Mouse (Mus musculus) thymus, adult 18-20 months (tissue): ENCODE data around the gene E130114P18Rik.

Experiments used
- DNase-seq, 2 experiments: peaks; one replicate each; pipeline ENCODE4 v3.0.0; 2022; ENCODE audit warnings: mixed read lengths in 2 of 2

The E130114P18Rik gene

DNA sequence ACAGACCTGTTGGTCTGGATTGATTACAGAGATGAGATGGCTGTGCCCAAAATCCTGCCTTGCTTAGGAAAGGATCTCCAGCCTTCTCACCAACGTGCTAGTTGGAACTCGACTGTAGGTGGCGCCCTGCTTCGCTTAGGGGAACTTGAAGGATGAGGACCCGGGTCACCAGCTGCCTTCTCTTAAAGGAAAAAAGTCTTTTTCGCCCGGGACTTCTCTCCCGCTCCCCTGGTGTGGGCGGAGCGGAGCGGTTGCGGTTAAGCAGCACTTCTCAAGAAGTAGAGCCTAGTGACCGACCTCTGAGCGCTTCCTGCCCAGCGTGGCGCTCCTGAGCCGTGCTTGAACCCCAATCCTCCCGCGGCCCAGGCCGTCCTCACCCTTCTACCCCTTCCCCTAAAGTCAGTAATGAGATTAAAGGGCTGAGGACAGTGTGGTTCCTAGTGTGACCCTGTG is 26.8 kb downstream of the E130114P18Rik start:
- peak; percentile 78 to 86 for DNase-seq

DNA sequence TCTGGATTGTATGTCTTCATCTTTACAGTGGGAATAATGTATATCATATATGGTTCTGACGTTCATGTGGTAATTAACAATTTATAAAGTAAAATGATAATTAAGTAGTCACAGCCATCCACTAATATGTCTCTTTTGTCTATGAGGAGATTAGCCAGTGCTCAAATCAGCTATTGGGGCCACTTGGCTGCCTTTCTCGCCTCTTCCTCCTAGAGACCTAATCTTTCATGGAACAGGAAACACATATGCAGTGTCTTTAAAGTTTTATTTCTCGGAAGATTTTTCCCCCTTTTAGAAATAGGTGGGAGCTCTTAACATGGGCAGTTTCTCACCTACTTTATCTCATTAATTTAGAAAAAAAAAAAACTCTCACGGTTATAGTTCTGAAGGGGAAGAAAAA is 27.5 kb downstream of the E130114P18Rik start:
- no peak for DNase-seq

- DNase-seq = no peak
Observed at GRCm38 (mm10) chr4:97746106-97746900, 31.6 kb downstream of the E130114P18Rik start.

DNA sequence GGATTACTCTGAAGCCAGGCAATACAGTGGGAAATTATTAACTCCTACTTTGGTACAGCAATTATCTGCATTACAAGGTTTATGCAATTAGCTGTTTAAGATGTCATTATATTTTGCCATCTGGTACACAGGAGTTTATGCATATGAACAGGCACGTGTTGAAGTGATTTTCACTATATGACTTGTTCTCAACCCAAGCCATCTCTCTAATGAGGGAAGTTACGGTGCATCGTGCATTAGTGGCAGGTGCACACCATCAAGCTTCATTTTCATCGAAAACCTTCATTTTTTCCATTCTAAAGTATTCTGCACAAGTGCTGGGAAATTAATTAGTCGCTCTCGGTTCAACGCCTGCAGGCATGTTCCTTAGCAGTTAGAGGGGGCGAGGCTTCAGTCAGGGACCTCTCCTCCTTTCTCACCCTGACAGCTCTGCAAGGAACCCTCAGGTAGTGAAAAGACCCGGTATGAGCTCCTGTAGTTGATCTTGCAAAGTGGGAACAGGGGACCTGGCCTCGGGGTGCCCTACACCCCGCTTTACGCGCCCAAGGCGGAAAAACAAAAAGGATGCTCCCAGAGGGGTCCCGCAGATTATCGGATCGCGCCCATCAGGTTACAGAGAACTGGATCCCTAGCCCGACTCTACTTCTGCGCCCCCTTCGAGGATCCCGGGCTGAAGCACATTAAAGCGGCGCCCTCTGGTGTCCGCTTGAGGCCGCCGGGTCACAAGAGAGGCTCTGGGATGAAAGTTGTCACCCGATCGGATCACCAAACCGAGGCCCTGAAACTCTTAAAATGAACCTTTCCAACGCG is 32.4 kb downstream of the E130114P18Rik start:
- peak; percentile 55 to 57 for DNase-seq

DNA sequence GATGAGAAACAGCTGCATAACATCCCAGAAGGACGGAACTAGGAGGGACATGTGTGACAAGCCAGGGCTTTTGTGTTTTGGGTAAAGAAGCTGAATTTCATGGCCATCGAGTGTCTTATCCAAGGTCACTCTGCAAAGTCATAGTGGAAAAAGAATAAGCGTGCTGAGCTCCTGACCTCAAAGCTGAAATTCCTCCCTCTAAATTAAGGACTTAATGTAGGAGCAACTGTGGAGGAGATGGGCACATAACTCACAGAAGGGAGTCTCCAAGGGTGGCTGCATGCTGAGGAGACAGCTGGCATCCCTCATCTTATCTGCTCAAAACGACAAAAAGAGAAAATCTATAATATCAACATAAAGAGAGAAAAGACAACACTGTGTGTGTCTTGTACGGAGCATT is 33.9 kb downstream of the E130114P18Rik start:
- no peak for DNase-seq

DNA sequence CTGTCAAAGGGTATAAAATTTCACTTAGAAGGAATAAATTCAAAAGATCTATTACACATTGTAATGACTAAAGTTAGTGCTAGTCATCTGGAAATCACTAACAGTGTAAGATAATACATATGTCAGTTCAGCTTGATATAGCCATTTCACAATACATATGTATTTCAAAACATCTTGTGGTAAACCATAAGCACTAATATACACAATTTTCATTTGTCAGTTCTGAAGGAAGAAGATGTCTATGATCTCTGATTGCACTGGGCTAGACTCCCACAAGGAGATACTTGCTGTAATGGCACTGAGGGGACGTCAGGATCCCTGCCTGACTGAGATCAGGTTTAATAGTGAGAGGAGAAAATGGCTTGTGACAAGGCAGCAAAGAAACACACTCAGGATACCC is 44.5 kb downstream of the E130114P18Rik start:
- no peak for DNase-seq

DNA sequence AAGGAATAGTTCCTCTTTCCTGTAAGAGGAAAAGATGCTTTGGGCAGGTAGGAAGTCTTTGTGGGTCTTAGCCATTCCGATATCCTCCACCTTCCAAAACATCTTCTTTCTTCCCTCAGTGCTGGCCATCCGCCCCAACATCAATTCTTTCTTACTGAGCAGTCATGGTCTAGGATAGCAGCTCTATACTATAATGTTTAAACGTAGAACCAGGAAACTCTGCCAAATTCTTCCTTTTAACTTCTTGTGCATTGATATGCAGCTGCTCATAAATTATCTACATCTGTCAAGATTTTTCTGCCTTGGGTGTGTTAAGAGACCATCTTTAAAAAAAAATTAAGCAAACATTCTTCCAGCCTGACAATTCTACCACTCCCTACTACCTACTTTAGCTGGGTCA is 47.5 kb downstream of the E130114P18Rik start:
- no peak for DNase-seq

DNA sequence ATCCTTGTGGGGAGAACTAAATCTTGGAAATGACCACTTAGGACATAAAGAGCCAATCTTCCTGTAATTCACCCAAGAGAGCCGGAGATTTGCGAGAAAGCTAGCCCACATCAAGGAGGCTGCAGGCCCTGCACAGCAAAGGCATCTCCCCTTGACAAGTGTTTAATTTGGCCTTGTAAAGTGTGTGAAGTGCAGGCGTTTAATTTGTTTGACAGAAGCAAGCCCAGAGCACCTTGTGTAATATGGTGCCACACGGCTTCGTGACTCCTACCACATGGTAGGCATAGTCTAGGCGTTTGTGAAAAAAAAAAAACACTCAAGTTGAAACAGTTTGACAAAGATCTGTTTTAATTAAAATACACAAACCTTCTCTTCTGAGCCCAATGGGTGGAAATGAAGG is 47.9 kb downstream of the E130114P18Rik start:
- DNase-seq = no peak

- no peak for DNase-seq
Observed at GRCm38 (mm10) chr4:97728520-97728919, 49.4 kb downstream of the E130114P18Rik start.

DNA sequence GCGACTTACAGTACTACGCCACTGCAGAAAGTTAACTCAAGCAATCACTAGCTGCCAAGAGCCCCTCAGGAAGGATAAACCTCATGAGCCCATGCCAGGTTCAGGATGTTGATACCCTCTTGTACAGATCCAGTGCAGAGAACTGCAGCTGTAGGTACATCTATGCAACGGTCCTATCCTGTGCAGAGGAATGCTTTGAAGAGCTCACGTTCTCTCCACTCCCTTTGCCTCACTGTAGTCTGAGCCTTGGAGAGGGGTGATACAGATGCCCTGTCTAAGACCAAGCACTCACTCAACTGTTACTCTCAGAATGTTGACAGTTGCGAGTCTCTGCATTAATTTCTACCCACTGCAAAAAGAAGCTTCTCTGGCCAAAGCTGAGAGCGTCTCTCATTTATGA is 54.5 kb downstream of the E130114P18Rik start:
- no peak for DNase-seq

DNA sequence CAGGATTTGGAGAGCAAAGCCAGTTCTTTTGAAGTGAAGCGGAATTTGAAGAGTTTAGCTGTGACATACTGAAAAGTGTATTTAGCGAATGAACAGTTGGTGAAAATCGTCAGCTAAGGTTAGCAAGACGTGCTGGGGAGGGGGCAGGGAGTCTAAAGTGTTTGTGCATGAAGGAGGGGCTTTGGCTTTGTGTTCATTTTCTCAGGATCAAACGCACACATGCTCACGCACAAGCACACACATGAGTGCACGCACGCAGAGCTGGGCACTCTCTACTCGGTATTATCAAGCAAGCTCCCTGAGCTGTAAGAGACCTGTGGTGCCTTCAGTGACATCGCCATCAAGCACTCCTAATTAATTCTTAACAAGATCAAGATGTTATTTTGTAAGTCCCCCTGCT is 55.2 kb downstream of the E130114P18Rik start:
- DNase-seq = no peak

DNA sequence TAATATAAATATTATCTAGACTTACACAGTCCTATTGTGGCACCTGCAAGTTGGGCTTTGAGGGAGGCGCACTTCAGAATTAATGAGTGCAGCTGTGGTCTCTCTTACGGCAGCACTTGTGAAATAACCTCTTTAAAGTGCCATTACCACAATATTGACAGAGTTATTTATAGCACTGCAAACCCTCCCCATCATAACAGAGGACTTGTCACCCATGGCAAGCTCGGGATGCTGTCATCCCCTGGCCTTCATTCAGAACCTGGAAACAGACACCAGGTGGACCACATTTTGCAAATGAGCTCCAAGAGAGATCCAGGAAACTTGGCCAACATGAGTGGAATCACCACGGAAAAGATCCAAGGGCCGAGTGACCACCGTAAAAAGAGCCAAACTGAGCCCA is 63.3 kb downstream of the E130114P18Rik start:
- DNase-seq = no peak

DNA sequence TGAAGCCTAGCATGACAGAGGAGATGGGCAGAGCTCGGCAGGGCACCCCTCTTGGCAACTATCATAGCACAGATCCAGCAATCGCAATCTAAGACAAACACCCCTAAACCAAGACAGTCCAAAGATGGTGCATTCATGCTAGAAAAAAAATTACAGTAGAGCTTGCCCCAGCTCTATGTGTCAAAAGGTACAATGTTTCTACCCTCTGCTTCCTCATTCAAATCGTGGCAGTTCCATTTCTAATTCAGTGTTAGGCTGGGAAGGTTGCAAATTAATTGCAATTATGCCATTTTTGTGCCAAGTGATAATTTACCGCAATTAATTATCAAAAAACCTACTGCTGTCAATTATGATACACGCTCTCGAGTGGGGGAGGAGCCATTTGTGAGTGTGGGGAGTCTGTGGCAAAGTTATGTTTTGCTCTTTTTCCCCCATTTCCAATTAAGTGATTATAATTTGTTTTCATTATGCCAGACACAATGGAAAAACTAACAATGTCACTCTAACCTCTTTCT is 63.7 kb downstream of the E130114P18Rik start:
- no peak for DNase-seq

DNA sequence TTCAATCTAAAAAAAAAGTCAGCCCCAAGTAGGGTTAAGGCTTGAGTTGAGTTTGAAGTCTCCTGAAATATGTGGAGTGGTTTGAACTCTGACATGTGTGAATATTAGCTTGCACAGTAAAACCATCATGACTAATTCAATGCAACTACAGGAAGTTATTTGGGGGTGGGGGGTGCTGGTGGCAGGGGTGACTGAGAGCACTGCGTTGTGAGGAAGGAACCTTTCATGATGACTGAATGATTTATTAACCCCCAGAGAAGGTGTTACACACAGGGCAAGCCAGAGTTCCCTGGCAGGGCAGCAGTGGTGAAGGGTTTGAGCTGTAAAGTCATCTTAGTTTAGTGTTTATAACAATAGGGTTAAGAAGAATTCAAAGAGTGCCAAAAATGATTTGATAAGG is 65.3 kb downstream of the E130114P18Rik start:
- no peak for DNase-seq

DNA sequence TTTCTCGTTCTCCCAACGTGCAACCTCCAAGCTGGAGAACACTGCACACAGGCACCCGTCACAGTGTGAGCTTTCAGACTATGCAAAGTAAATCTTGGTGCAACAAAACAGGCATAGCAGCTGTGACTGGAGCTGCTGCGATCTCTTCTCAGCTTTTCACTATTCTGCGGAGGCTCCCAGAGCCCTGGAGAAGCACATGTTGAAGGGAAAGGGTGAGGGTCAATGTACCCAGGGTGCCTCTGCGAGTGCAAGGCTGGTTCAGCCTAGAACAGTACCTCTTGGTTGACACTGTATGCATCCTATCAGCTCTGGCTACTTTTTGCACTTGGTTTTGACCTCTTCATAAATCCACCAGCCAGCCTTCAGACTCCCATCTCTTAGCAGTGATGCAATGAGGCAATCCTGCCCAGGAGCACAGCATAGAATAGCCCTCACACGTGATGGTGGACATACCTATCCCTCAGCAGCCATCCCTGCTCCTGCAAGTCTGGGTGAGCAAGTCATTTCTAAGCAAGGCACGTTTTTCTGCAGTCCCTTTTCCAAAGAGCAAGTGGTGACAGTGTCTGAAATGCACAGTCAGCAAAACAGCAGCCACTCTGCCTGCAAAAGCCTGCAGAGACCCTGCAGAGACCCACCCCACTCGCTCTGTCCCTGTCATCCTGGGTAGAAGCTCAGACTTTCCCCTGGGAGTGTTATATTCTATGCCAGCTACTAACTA is 67.7 kb downstream of the E130114P18Rik start:
- DNase-seq = no peak

- no peak for DNase-seq
Observed at GRCm38 (mm10) chr4:97707373-97708152, 70.3 kb downstream of the E130114P18Rik start.

GRCm38 (mm10) chr4:97696684-97697615 is 80.9 kb downstream of the E130114P18Rik start:
- no peak for DNase-seq

- no peak for DNase-seq
Observed at GRCm38 (mm10) chr4:97695414-97696040, 82.4 kb downstream of the E130114P18Rik start.

DNA sequence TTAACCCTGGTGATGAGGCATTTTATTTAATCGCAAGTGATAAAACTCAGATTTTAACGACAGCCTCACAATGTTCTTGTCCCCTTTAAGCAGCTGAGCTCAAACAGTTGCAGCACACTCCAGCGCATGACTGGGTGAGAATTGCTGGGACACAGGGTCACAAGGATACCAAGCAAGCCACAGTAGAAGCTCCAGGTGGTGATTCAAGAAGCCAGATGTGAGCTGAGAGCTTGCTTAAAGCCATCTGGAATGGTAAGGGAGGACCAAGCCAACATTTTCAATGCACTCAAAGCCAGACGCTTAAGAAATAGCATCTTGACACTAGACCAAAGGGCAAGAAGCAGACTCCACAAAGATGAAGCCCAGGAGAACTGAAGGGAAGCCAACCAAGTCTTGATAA is 83.9 kb downstream of the E130114P18Rik start:
- DNase-seq = no peak

- no peak for DNase-seq
Observed at GRCm38 (mm10) chr4:97693054-97693453, 84.8 kb downstream of the E130114P18Rik start.

DNA sequence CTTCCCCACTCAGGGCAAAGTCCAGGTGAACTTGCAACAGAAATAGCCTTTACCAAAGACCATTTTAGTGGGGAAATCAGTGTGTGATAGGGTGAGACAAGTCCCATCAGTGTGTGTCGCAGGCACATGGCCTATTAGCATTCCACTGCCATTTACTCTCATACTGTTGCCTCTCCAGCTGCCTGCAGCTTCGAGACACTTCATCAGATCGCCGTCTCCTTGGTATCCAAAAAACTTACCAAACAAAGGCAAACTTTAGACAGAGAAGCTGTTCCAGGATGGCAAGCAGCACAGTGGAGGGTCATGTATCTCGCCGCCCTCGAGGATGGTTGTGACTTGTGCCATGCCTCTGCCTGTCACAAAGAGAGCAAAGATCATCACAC is 87.5 kb downstream of the E130114P18Rik start:
- no peak for DNase-seq
